Mouse (Mus musculus) cortical plate, adult 2 months (tissue): ENCODE measurements around the gene Ccdc189. TPM values are rescaled to one million over a fixed set of nuclear protein-coding genes. Genes with fewer than 3 reads are reported as not detected.
"Not testable (repeated sequence)": the region's sequence is repeated elsewhere in the genome, so short reads cannot be mapped to it uniquely, and the experiment has no call there.

ENCODE experiments used
- H3K27ac ChIP-seq: fragments of 200-500 bp; 2 replicates; pipeline ENCODE4 v1.5.1; 2012; ENCODE audit warnings: low read length, control low read depth, inconsistent platforms; ENCODE audit not compliant: insufficient read depth
- H3K4me1 ChIP-seq: fragments of 200-500 bp; 2 replicates; pipeline ENCODE4 v1.6.1; 2011; ENCODE audit warnings: low read length; ENCODE audit not compliant: control insufficient read depth, insufficient read depth
- H3K4me3 ChIP-seq: fragments of 200-500 bp; 2 replicates; pipeline ENCODE4 v1.5.1; 2011; ENCODE audit warnings: mild to moderate bottlenecking, low read length, control low read depth; ENCODE audit not compliant: insufficient read depth
- CTCF ChIP-seq: fragments of 200-500 bp; IDR thresholded peaks from 2 replicates; pipeline ENCODE4 v1.5.1; 2011; ENCODE audit warnings: mild to moderate bottlenecking, control low read depth, low read length; ENCODE audit not compliant: insufficient read depth; ENCODE audit errors: extremely low read depth
- POLR2A ChIP-seq: fragments of 200-500 bp; IDR thresholded peaks from 2 replicates; pipeline ENCODE4 v1.6.1; 2011; ENCODE audit warnings: mild to moderate bottlenecking, low read length, control low read depth; ENCODE audit not compliant: insufficient read depth; ENCODE audit errors: extremely low read depth
- polyA plus RNA-seq: library from polyadenylated mRNA; depleted of rRNA; stranded (reverse); fragments of >200 nt; gene quantifications from 2 replicates; pipeline ENCODE4 v1.2.3, GENCODE M21; 2012; rRNA removed

Gene Ccdc189
- 22.0 and 22.3 TPM in 2 replicates for polyA plus RNA-seq

DNA sequence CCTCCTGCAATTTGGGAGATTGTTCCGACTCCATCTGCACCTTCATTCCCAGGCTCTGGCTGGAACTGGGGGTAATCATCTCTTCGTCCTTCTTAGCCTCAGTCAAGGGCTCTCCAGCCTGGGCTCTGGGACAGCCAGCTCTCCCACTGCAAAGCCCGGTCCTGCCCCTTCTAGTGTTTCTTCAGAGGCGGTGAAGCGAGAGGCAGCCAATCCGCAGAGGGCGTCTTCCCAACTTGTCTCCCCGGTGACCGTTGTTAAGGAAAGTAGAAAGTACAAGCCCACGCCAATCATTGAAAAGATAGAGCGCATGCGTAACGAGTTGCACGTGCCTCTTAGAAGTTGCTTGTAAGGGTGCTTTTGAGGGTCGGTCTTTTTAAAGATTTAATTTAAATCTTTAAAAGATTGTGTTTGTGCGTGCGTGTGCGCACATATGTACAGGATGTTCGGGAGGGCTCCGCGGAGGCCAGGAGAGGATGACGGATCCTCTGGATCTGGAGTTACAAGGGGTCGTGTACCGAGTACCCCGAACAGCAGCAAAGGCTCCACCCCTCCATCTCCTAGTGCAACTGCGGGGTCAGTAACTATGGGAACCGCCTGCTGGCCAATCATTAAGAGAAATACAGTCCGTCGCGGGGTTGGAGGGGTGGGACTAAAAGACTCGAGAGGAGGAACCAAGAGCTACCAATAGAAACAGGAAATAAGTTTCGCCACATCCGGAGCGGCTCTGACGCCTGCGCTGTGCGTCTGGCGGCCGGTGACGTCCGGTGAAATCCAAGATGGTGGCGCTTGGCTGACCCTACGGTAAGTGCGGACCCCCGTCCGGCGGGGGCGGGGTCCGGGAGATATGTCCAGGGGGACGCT, at the start of gene Ccdc189, which contains the start of gene Rnf40:
Gene Ccdc189, minus strand, starts transcription at position 585 of the 861 bp plus-strand sequence.
Gene Rnf40, plus strand, starts transcription at position 757 of the 861 bp plus-strand sequence.
- TF ChIP-seq POLR2A = peak; percentile 82
- TF ChIP-seq CTCF = no peak
- Histone ChIP-seq H3K4me3 (peak within 1 kb of the TSS; percentile 76), H3K4me1 (peaks cover 8% of the 10 kb centered on the region)

DNA sequence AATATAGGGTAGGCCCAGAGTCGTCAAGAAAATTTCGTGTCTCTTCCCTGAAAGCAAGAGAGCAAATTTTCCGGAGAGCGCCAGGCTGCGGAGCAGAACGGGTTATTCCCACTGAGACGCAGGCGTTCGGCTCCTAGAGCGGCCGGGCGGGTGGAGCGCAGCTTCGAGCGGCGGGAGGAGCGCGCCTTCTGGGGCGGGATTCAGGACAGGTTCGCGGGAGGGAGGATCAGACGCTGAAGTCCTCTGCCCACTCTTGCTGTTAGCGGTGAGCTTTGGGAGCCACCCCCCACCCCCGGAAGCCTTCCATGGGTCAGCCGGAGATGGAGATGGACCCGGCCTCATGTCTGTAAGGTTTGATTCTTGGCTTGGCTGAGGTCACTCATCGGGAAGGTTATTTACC, 48.6 kb upstream of the Ccdc189 start:
- Histone ChIP-seq H3K4me3 (peak overlapping the region; percentile 52), H3K4me1 (peaks cover 3% of the 10 kb centered on the region), H3K27ac (no peak overlapping the region)
- peak; percentile 58; the same call in 1 of the 2 replicates for TF ChIP-seq POLR2A
- no peak for TF ChIP-seq CTCF

More for the DNA sequence above, at the start of gene Ccdc189, which contains the start of gene Rnf40:
- H3K27ac ChIP-seq = no peak within 1 kb of the TSS

- Histone ChIP-seq H3K4me1 (no peaks in the 10 kb centered on the region), H3K4me3 (no peak overlapping the region), H3K27ac (no peak overlapping the region)
- TF ChIP-seq CTCF (no peak), POLR2A (no peak)
Observed at GRCm38 (mm10) chr7:127631416-127631815, 43.0 kb upstream of the Ccdc189 start.

GRCm38 (mm10) chr7:127628646-127629045, 40.3 kb upstream of the Ccdc189 start:
- no peak overlapping the region for H3K4me3 ChIP-seq
- no peaks in the 10 kb centered on the region for H3K4me1 ChIP-seq
- H3K27ac ChIP-seq = no peak overlapping the region
- no peak for TF ChIP-seq CTCF
- TF ChIP-seq POLR2A = no peak

- TF ChIP-seq POLR2A (no peak), CTCF (no peak)
- Histone ChIP-seq H3K4me1 (no peaks in the 10 kb centered on the region), H3K4me3 (no peak overlapping the region), H3K27ac (no peak overlapping the region)
Observed at GRCm38 (mm10) chr7:127626471-127626870, 38.1 kb upstream of the Ccdc189 start.

DNA sequence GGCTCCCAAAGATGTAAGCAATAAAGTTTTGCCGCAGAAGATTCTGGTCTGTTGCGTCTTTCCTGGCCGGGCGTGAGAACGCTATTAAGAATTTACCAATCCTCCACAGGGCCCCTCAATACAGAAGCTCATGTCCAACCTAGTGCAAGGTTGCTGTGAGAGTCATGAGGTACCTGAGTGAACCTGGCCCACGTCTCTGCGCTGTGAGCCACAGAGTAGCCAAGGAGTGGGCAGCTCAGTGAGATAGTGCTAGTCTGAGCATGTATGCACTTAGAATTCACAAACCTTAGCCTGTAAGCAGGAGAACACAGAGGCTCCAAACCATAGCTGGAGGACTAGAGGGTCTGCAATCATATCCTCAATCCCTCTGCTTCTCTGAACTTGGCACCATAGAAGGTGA, 37.6 kb upstream of the Ccdc189 start:
- Histone ChIP-seq H3K27ac (no peak overlapping the region), H3K4me1 (no peaks in the 10 kb centered on the region), H3K4me3 (no peak overlapping the region)
- TF ChIP-seq POLR2A (no peak), CTCF (no peak)

GRCm38 (mm10) chr7:127618402-127618801, 30.0 kb upstream of the Ccdc189 start:
- H3K4me3 ChIP-seq, H3K4me1 ChIP-seq, H3K27ac ChIP-seq: not testable (repeated sequence)

DNA sequence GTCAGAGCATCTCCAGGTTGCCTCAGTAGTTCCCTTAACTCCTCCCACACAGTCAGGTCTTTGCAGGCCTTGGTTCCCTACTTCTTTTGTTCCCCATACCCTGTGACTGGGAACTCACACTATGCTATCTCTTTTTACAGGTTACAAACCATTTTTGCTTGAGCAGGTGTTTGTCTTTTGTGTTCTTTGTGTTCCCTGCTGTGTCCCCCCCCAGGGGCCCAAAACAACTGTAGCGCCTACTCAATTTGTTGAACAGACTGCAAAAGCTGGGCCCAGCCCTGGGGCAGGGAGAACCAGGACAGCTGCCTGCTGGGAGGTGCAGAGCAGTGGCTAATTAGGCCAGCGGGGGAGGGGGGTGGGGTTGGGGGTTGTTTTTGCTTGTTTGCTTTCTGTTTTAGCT, 29.6 kb upstream of the Ccdc189 start:
- peaks cover 1% of the 10 kb centered on the region; the same call in 1 of the 2 replicates for H3K4me1 ChIP-seq
- H3K27ac ChIP-seq = no peak overlapping the region
- TF ChIP-seq POLR2A = no peak
- TF ChIP-seq CTCF = no peak
- H3K4me3 ChIP-seq = no peak overlapping the region

DNA sequence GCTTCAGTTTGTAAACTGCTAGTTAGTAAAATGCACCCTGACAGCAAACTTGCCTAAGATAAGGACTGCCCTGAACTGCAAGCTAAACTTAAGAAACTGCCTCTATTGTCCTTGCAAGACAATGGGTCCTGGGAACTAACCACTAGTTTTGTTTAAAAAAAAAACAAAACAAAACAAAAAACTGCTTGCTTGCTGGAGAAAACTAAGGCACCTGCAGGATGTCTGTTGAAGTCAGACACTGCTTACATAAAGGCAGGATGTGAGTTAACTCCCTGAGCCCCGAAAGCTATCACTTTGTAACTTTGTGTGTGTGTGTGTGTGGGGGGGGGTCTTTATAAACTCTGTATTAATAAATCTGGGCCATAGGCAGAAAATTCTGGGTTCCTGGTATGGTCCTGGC, 28.5 kb upstream of the Ccdc189 start:
- H3K27ac ChIP-seq = no peak overlapping the region
- H3K4me3 ChIP-seq = no peak overlapping the region
- peaks cover 1% of the 10 kb centered on the region; the same call in 1 of the 2 replicates for H3K4me1 ChIP-seq
- TF ChIP-seq POLR2A (no peak), CTCF (no peak)

- Histone ChIP-seq H3K27ac (no peak overlapping the region), H3K4me1 (peaks cover 1% of the 10 kb centered on the region; the same call in 1 of the 2 replicates), H3K4me3 (peak overlapping the region; percentile 64; the same call in 1 of the 2 replicates)
- TF ChIP-seq CTCF (no peak), POLR2A (no peak)
Observed at GRCm38 (mm10) chr7:127616336-127616735, 27.9 kb upstream of the Ccdc189 start.
